Mouse (Mus musculus) embryonic fibroblast, embryonic 13.5 days (primary cell): ENCODE results near the gene Togaram1.

ENCODE experiments used
- CTCF ChIP-seq: IDR thresholded peaks from 2 replicates; pipeline ENCODE4 v1.5.1; 2011; ENCODE audit warnings: mild to moderate bottlenecking, control low read depth, low read length, moderate library complexity, borderline replicate concordance; ENCODE audit not compliant: insufficient read depth
- POLR2A ChIP-seq: IDR thresholded peaks from 2 replicates; pipeline ENCODE4 v1.6.1; 2011; ENCODE audit warnings: low read depth, mild to moderate bottlenecking, control low read depth, low read length, moderate library complexity

DNA sequence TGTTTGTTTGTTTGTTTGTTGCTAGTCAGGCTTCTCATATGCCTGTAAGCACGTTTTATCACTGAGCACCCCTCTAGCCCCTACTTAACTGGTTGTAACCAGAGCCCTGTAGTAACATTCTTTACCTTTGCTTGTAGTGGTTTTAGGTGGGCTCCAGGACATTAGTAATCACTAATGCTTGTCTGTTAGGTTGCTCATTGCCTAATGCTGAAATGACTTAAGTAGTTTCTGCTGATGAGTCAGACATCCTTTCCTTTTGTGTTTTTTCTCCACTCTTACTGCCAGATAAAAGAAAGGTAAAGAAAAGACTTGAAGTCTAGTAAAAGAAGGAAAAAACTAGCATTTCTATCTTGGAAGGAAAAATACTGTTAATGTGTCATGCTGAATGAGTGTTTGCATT lies 10.6 kb downstream of the Togaram1 start:
- TF ChIP-seq POLR2A (no peak), CTCF (no peak)
